Mouse (Mus musculus) limb, embryonic 13.5 days (tissue): ENCODE measurements around the gene R3hdm4. TPM values are rescaled to one million over a fixed set of nuclear protein-coding genes. Genes with fewer than 3 reads are reported as not detected.

ENCODE experiments used
- ATAC-seq: fragments of 200-750 bp; cut with Nextera tagmentation; 2 replicates; pipeline ENCODE4 v1.8.0; 2017; ENCODE audit warnings: low read depth, moderate number of reproducible peaks, moderate TSS enrichment; ENCODE audit not compliant: low FRiP score
- H3K27ac ChIP-seq: fragments of 300-500 bp; sonication (generic); 2 replicates; pipeline ENCODE4 v1.5.1; 2015; ENCODE audit warnings: inconsistent platforms, mild to moderate bottlenecking, moderate library complexity
- H3K27me3 ChIP-seq: fragments of 300-500 bp; sonication (generic); 2 replicates; pipeline ENCODE4 v1.6.1; 2015; ENCODE audit warnings: mild to moderate bottlenecking, inconsistent platforms
- H3K36me3 ChIP-seq: fragments of 300-500 bp; sonication (generic); 2 replicates; pipeline ENCODE4 v1.6.1; 2015; ENCODE audit warnings: inconsistent platforms, mild to moderate bottlenecking, moderate library complexity
- H3K4me1 ChIP-seq: fragments of 300-500 bp; sonication (generic); 2 replicates; pipeline ENCODE4 v1.6.1; 2015; ENCODE audit warnings: inconsistent platforms
- H3K4me2 ChIP-seq: fragments of 300-500 bp; sonication (generic); replicated peaks from 2 replicates; pipeline ENCODE4 v1.6.1; 2015; ENCODE audit warnings: inconsistent platforms, mild to moderate bottlenecking, moderate library complexity
- H3K4me3 ChIP-seq: fragments of 300-500 bp; sonication (generic); 2 replicates; pipeline ENCODE4 v1.5.1; 2015; ENCODE audit warnings: moderate library complexity, mild to moderate bottlenecking, inconsistent platforms
- H3K9ac ChIP-seq: fragments of 300-500 bp; sonication (generic); 2 replicates; pipeline ENCODE4 v1.6.1; 2015; ENCODE audit warnings: mild to moderate bottlenecking, inconsistent platforms
- H3K9me3 ChIP-seq: fragments of 300-500 bp; sonication (generic); 2 replicates; pipeline ENCODE4 v1.6.1; 2016; ENCODE audit warnings: inconsistent platforms
- WGBS: fragments of 180-500 bp; shearing (Covaris S2); methylation state at CpG from one replicate; pipeline ENCODE4 v1.1.7; 2015; 5-methylcytosine and 5-hydroxymethylcytosine counted together
- polyA plus RNA-seq: library from polyadenylated mRNA; unstranded; fragments of >200 nt; fragmentation: Nextera tagmentation; extraction: Ambion mirVana; gene quantifications from 2 replicates; pipeline ENCODE4 v1.2.1, GENCODE M21; 2015

Gene R3hdm4
- polyA plus RNA-seq, 1 experiment from 2014 or later = 186 TPM

GRCm38 (mm10) chr10:79929967-79930825, 9.2 kb upstream of the R3hdm4 start:
- no peaks in the 10 kb centered on the region for H3K9me3 ChIP-seq
- no peaks in the 10 kb centered on the region for H3K27me3 ChIP-seq
- H3K4me2 ChIP-seq = peak overlapping the region; percentile 92
- H3K4me3 ChIP-seq = 0 out of 2 replicates have a peak overlapping the region, but pooled peaks have one; percentile 97
- H3K4me1 ChIP-seq = peaks cover 77% of the 10 kb centered on the region
- H3K9ac ChIP-seq = no peak overlapping the region
- H3K27ac ChIP-seq = peak overlapping the region; percentile 22; the same call in 1 of the 2 replicates
- H3K36me3 ChIP-seq = peaks cover 48% of the 10 kb centered on the region
- 83% methylated on average over 18 of the region's 18 CpGs for WGBS
- ATAC-seq = no peak

- no peak for ATAC-seq
- WGBS = 13% methylated on average over 9 of the region's 9 CpGs
- H3K27ac ChIP-seq = peak overlapping the region; percentile 44; the same call in 1 of the 2 replicates
Measured at GRCm38 (mm10) chr10:79928907-79929701, 8.1 kb upstream of the R3hdm4 start.

GRCm38 (mm10) chr10:79928030-79928694, 7.2 kb upstream of the R3hdm4 start:
- H3K4me1 ChIP-seq = peaks cover 56% of the 10 kb centered on the region

More at GRCm38 (mm10) chr10:79928907-79929701, 8.1 kb upstream of the R3hdm4 start:
- Histone ChIP-seq H3K27me3 (peaks cover 2% of the 10 kb centered on the region), H3K36me3 (peaks cover 37% of the 10 kb centered on the region), H3K9me3 (no peaks in the 10 kb centered on the region), H3K4me2 (peak overlapping the region; percentile 92), H3K4me1 (peaks cover 66% of the 10 kb centered on the region), H3K9ac (peak overlapping the region; percentile 62), H3K4me3 (peak overlapping the region; percentile 97)

GRCm38 (mm10) chr10:79927324-79928029, 6.5 kb upstream of the R3hdm4 start:
- peak overlapping the region; percentile 95 for H3K9ac ChIP-seq
- peaks cover 49% of the 10 kb centered on the region for H3K4me1 ChIP-seq
- peaks cover 18% of the 10 kb centered on the region for H3K27me3 ChIP-seq
- peak overlapping the region; percentile 97 for H3K4me3 ChIP-seq
- peaks cover 2% of the 10 kb centered on the region; the same call in 1 of the 2 replicates for H3K9me3 ChIP-seq
- H3K27ac ChIP-seq = peak overlapping the region; percentile 97
- peaks cover 22% of the 10 kb centered on the region for H3K36me3 ChIP-seq
- ATAC-seq = peak; percentile 26
- peak overlapping the region; percentile 92 for H3K4me2 ChIP-seq
- under 1% methylated on average over 54 of the region's 54 CpGs for WGBS

More at GRCm38 (mm10) chr10:79928030-79928694, 7.2 kb upstream of the R3hdm4 start:
- peaks cover 27% of the 10 kb centered on the region for H3K36me3 ChIP-seq
- H3K27ac ChIP-seq = peak overlapping the region; percentile 97
- H3K9me3 ChIP-seq = no peaks in the 10 kb centered on the region
- WGBS = under 1% methylated on average over 29 of the region's 29 CpGs
- peaks cover 11% of the 10 kb centered on the region for H3K27me3 ChIP-seq
- H3K9ac ChIP-seq = peak overlapping the region; percentile 95
- ATAC-seq = no peak
- peak overlapping the region; percentile 97 for H3K4me3 ChIP-seq
- peak overlapping the region; percentile 92 for H3K4me2 ChIP-seq

GRCm38 (mm10) chr10:79926491-79927323, 5.7 kb upstream of the R3hdm4 start, which contains the start of gene Arid3a:
TSS of gene Arid3a (plus strand) at chr10:79927043.
- Histone ChIP-seq H3K9ac (peak within 1 kb of the TSS; percentile 95), H3K27ac (peak within 1 kb of the TSS; percentile 97), H3K27me3 (peaks cover 26% of the 10 kb centered on the region), H3K36me3 (peaks cover 14% of the 10 kb centered on the region), H3K4me3 (peak within 1 kb of the TSS; percentile 97), H3K9me3 (peaks cover 4% of the 10 kb centered on the region; the same call in 1 of the 2 replicates), H3K4me1 (peaks cover 44% of the 10 kb centered on the region), H3K4me2 (peak within 1 kb of the TSS; percentile 92)
- ATAC-seq = peak; percentile 74
- WGBS = under 1% methylated on average over 63 of the region's 63 CpGs

GRCm38 (mm10) chr10:79925785-79926490, 4.9 kb upstream of the R3hdm4 start:
- Histone ChIP-seq H3K27ac (peak overlapping the region; percentile 78; the same call in 1 of the 2 replicates), H3K36me3 (peaks cover 6% of the 10 kb centered on the region), H3K27me3 (peaks cover 34% of the 10 kb centered on the region), H3K4me3 (peak overlapping the region; percentile 97), H3K4me2 (peak overlapping the region; percentile 92), H3K9ac (peak overlapping the region; percentile 95), H3K4me1 (peaks cover 45% of the 10 kb centered on the region), H3K9me3 (peaks cover 4% of the 10 kb centered on the region; the same call in 1 of the 2 replicates)
- no peak for ATAC-seq
- WGBS = 7% methylated on average over 15 of the region's 15 CpGs

- H3K4me2 ChIP-seq = peak overlapping the region; percentile 92
- H3K27me3 ChIP-seq = peaks cover 41% of the 10 kb centered on the region
- H3K9ac ChIP-seq = no peak overlapping the region
- ATAC-seq = no peak
- H3K4me1 ChIP-seq = peaks cover 43% of the 10 kb centered on the region
- H3K36me3 ChIP-seq = no peaks in the 10 kb centered on the region
- peak overlapping the region; percentile 97 for H3K4me3 ChIP-seq
- H3K9me3 ChIP-seq = peaks cover 4% of the 10 kb centered on the region; the same call in 1 of the 2 replicates
- H3K27ac ChIP-seq = 0 out of 2 replicates have a peak overlapping the region, but pooled peaks have one; percentile 28
- 12% methylated on average over 29 of the region's 29 CpGs for WGBS
Measured at GRCm38 (mm10) chr10:79924998-79925784, 4.2 kb upstream of the R3hdm4 start.

- peaks cover 53% of the 10 kb centered on the region for H3K4me1 ChIP-seq
- peaks cover 4% of the 10 kb centered on the region; the same call in 1 of the 2 replicates for H3K9me3 ChIP-seq
- peak overlapping the region; percentile 60 for H3K9ac ChIP-seq
- ATAC-seq = no peak
- peak overlapping the region; percentile 34 for H3K4me3 ChIP-seq
- H3K27ac ChIP-seq = no peak overlapping the region
- peak overlapping the region; percentile 59 for H3K4me2 ChIP-seq
- H3K36me3 ChIP-seq = no peaks in the 10 kb centered on the region
- peaks cover 72% of the 10 kb centered on the region for H3K27me3 ChIP-seq
- under 1% methylated on average over 34 of the region's 34 CpGs for WGBS
Measured at GRCm38 (mm10) chr10:79921572-79921971, 564 bp upstream of the R3hdm4 start.

- Histone ChIP-seq H3K9me3 (peaks cover 4% of the 10 kb centered on the region; the same call in 1 of the 2 replicates), H3K4me1 (peaks cover 51% of the 10 kb centered on the region), H3K36me3 (no peaks in the 10 kb centered on the region), H3K27me3 (peaks cover 72% of the 10 kb centered on the region), H3K4me3 (peak overlapping the region; percentile 34), H3K27ac (no peak overlapping the region), H3K4me2 (peak overlapping the region; percentile 59), H3K9ac (no peak overlapping the region)
- ATAC-seq = no peak
- 21% methylated on average over 26 of the region's 26 CpGs for WGBS
Measured at GRCm38 (mm10) chr10:79920056-79920890, 735 bp downstream of the R3hdm4 start.
